Mouse (Mus musculus): ENCODE results near the gene Lhfpl2.

- TF ChIP-seq POLR2A (IDR thresholded peaks at IDR 0.05; ENCODE audit: borderline replicate concordance, control insufficient read depth, low read depth, low read length) (no peak), CTCF (IDR thresholded peaks at IDR 0.05; ENCODE audit: control insufficient read depth, insufficient read depth, low read length) (no peak)
Observed at GRCm38 (mm10) chr13:94180477-94181420, 123.2 kb downstream of the Lhfpl2 start.
